Mouse (Mus musculus) thymus, adult 18-20 months (tissue): Measurements from ENCODE around the gene Elovl5.

Source experiments
- DNase-seq, 2 experiments: peaks; one replicate each; pipeline ENCODE4 v3.0.0; 2022; ENCODE audit warnings: mixed read lengths in 2 of 2

The Elovl5 gene

GRCm38 (mm10) chr9:78000586-78001500 lies 83.7 kb downstream of the Elovl5 start:
- DNase-seq, result no peak

- DNase-seq, result no peak
Observed at GRCm38 (mm10) chr9:78003278-78003677, 86.1 kb downstream of the Elovl5 start.

GRCm38 (mm10) chr9:78005481-78005880 lies 88.3 kb downstream of the Elovl5 start:
- peak in 1 of 2 experiments; percentile 9 for DNase-seq

GRCm38 (mm10) chr9:78006209-78007001 lies 89.2 kb downstream of the Elovl5 start:
- DNase-seq, result peak; percentile 39 to 50

- no peak for DNase-seq
Observed at GRCm38 (mm10) chr9:78009382-78009781, 92.2 kb downstream of the Elovl5 start.

- DNase-seq, result no peak
Observed at GRCm38 (mm10) chr9:78010187-78010586, 93.0 kb downstream of the Elovl5 start.

GRCm38 (mm10) chr9:78010707-78011106 lies 93.5 kb downstream of the Elovl5 start:
- no peak for DNase-seq

- DNase-seq, result no peak
Observed at GRCm38 (mm10) chr9:78012066-78012465, 94.9 kb downstream of the Elovl5 start.

GRCm38 (mm10) chr9:78012681-78013080 lies 95.5 kb downstream of the Elovl5 start:
- no peak for DNase-seq

GRCm38 (mm10) chr9:78013813-78014212 lies 96.6 kb downstream of the Elovl5 start:
- no peak for DNase-seq

GRCm38 (mm10) chr9:78015816-78016215 lies 98.7 kb downstream of the Elovl5 start:
- no peak for DNase-seq

GRCm38 (mm10) chr9:78016288-78016687 lies 99.1 kb downstream of the Elovl5 start:
- no peak for DNase-seq

GRCm38 (mm10) chr9:78021256-78021655 lies 104.1 kb downstream of the Elovl5 start:
- no peak for DNase-seq

- no peak for DNase-seq
Observed at GRCm38 (mm10) chr9:78022187-78022945, 105.2 kb downstream of the Elovl5 start.

GRCm38 (mm10) chr9:78024823-78025222 lies 107.7 kb downstream of the Elovl5 start:
- no peak for DNase-seq

GRCm38 (mm10) chr9:78027099-78027498 lies 109.9 kb downstream of the Elovl5 start:
- no peak for DNase-seq

- DNase-seq, result no peak
Observed at GRCm38 (mm10) chr9:78030835-78031456, 113.8 kb downstream of the Elovl5 start.

GRCm38 (mm10) chr9:78032930-78033329 lies 115.8 kb downstream of the Elovl5 start:
- no peak for DNase-seq
